Mouse (Mus musculus): Measurements from ENCODE around the gene Eid2.

DNA sequence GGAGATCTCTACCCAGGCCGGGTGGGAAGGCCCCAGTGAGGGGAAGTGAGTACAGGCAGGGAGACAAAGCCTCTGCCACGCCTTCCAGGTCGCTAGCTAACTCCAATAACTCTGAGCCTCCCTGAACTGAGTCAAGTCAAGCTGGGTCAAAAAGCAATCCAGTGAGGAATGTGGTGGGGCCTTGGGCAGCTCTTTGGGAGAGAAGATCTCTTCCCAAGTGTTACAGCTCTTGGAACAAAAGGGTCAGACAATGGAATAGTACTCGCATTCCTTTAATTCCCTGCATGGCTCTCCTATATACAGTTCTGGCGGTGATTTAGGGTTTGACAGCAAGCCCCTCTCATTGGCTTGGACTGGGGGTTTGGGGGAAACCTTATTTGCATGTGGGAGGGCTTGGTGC lies 4.8 kb upstream of the Eid2 start:
- TF ChIP-seq USF1 (IDR thresholded peaks at IDR 0.05; ENCODE audit: low read depth, low read length) (no peak), EP300 (IDR thresholded peaks at IDR 0.05; ENCODE audit: low read length) (no peak), POLR2AphosphoS2 (IDR thresholded peaks at IDR 0.05; ENCODE audit: low read depth, low read length) (no peak), UBTF (IDR thresholded peaks at IDR 0.05; ENCODE audit: low read depth, low read length) (no peak), TBP (conservative IDR thresholded peaks at IDR 0.05; ENCODE audit: low read depth, low read length) (no peak), MAZ (IDR thresholded peaks at IDR 0.05; ENCODE audit: low read depth, low read length) (no peak), CTCF (conservative IDR thresholded peaks at IDR 0.05 in 1 of 2, IDR thresholded peaks at IDR 0.05 in 1 of 2; ENCODE audit: low read depth in 2 of 2, low read length in 2 of 2) (no peak), GABPA (IDR thresholded peaks at IDR 0.05; ENCODE audit: insufficient replicate concordance, low read depth, low read length) (no peak), E2F4 (IDR thresholded peaks at IDR 0.05; ENCODE audit: insufficient replicate concordance, low read depth, low read length) (no peak)

All from CH12.LX (cell line).